Mouse (Mus musculus): ENCODE data around the gene Itpripl1. TPM values are rescaled to one million over a fixed set of nuclear protein-coding genes. Genes with fewer than 3 reads are reported as not detected.
"Not testable (repeated sequence)": the region's sequence is repeated elsewhere in the genome, so short reads cannot be mapped to it uniquely, and the experiment has no call there.

The Itpripl1 gene
- total RNA-seq, 2 experiments from 2014 or later, result 2.6 to 2.9 TPM

- no peak for DNase-seq (ENCODE audit: extremely low spot score in 1 of 2, low spot score in 2 of 2)
- intact Hi-C loops (cut with DNase I), result no loop called here
- H3K27ac ChIP-seq, result no peak overlapping the region
- no peak for TF ChIP-seq CTCF (IDR thresholded peaks at IDR 0.05)
- no peak overlapping the region for H3K4me3 ChIP-seq
These were observed 5.3 kb downstream of the Itpripl1 start for GRCm38 (mm10) chr2:127137838-127138420.

GRCm38 (mm10) chr2:127136979-127137378 lies 6.3 kb downstream of the Itpripl1 start:
- Histone ChIP-seq H3K27ac (peak overlapping the region; percentile 19; the same call in 1 of the 2 replicates), H3K4me3 (no peak overlapping the region)
- no peak for TF ChIP-seq CTCF (IDR thresholded peaks at IDR 0.05)
- no peak for DNase-seq (ENCODE audit: extremely low spot score in 1 of 2, low spot score in 2 of 2)
- intact Hi-C loops (cut with DNase I), result no loop called here

GRCm38 (mm10) chr2:127135255-127135654 lies 8.0 kb downstream of the Itpripl1 start:
- intact Hi-C loops (cut with DNase I), result not testable (repeated sequence)

GRCm38 (mm10) chr2:127133621-127134461 lies 9.4 kb downstream of the Itpripl1 start, which contains the start of gene Ncaph:
Gene Ncaph, minus strand, starts transcription at chr2:127133954.
- intact Hi-C loops (cut with DNase I), result no loop called here
- Histone ChIP-seq H3K27ac (peak within 1 kb of the TSS; percentile 80), H3K4me3 (peak within 1 kb of the TSS; percentile 76)
- DNase-seq (ENCODE audit: extremely low spot score in 1 of 2, low spot score in 2 of 2), result peak; percentile 89 to 93
- TF ChIP-seq CTCF (IDR thresholded peaks at IDR 0.05), result no peak

More at GRCm38 (mm10) chr2:127135255-127135654, 8.0 kb downstream of the Itpripl1 start:
- H3K27ac ChIP-seq; DNase-seq (ENCODE audit: extremely low spot score in 1 of 2, low spot score in 2 of 2); H3K4me3 ChIP-seq: not testable (repeated sequence)

GRCm38 (mm10) chr2:127131353-127131752 lies 11.9 kb downstream of the Itpripl1 start:
- no peak for TF ChIP-seq CTCF (IDR thresholded peaks at IDR 0.05)
- DNase-seq (ENCODE audit: extremely low spot score in 1 of 2, low spot score in 2 of 2), result no peak
- H3K27ac ChIP-seq, result no peak overlapping the region
- intact Hi-C loops (cut with DNase I), result no loop called here
- H3K4me3 ChIP-seq, result no peak overlapping the region

GRCm38 (mm10) chr2:127128926-127129325 lies 14.3 kb downstream of the Itpripl1 start:
- DNase-seq (ENCODE audit: extremely low spot score in 1 of 2, low spot score in 2 of 2), result no peak
- TF ChIP-seq CTCF (IDR thresholded peaks at IDR 0.05), result no peak
- Histone ChIP-seq H3K27ac (no peak overlapping the region), H3K4me3 (no peak overlapping the region)
- intact Hi-C loops (cut with DNase I), result no loop called here

GRCm38 (mm10) chr2:127121591-127122235 lies 21.5 kb downstream of the Itpripl1 start:
- intact Hi-C loops (cut with DNase I), result no loop called here
- no peak for DNase-seq (ENCODE audit: extremely low spot score in 1 of 2, low spot score in 2 of 2)
- no peak overlapping the region for H3K4me3 ChIP-seq
- no peak for TF ChIP-seq CTCF (IDR thresholded peaks at IDR 0.05)
- no peak overlapping the region; the same call in 1 of the 2 replicates for H3K27ac ChIP-seq

GRCm38 (mm10) chr2:127108986-127109385 lies 34.3 kb downstream of the Itpripl1 start:
- TF ChIP-seq CTCF (IDR thresholded peaks at IDR 0.05), result no peak
- intact Hi-C loops (cut with DNase I), result no loop called here
- Histone ChIP-seq H3K27ac (no peak overlapping the region), H3K4me3 (no peak overlapping the region)
- no peak for DNase-seq (ENCODE audit: extremely low spot score in 1 of 2, low spot score in 2 of 2)

- H3K27ac ChIP-seq, result no peak overlapping the region
- intact Hi-C loops (cut with DNase I), result loop anchor here (10.0 kb wide), 1 partner anchor 113 kb away; the partner anchor contains the start of genes 1810024B03Rik and Snrnp200
- H3K4me3 ChIP-seq, result no peak overlapping the region
- no peak for TF ChIP-seq CTCF (IDR thresholded peaks at IDR 0.05)
- DNase-seq (ENCODE audit: extremely low spot score in 1 of 2, low spot score in 2 of 2), result no peak
These were observed 51.2 kb downstream of the Itpripl1 start for GRCm38 (mm10) chr2:127092000-127092399.

- not testable (repeated sequence) for H3K27ac ChIP-seq; H3K4me3 ChIP-seq; DNase-seq (ENCODE audit: extremely low spot score in 1 of 2, low spot score in 2 of 2)
- intact Hi-C loops (cut with DNase I), result loop anchor here (10.0 kb wide), 1 partner anchor 115 kb away; the partner anchor contains the start of genes 1810024B03Rik and Snrnp200
These were observed 53.1 kb downstream of the Itpripl1 start for GRCm38 (mm10) chr2:127090151-127090550.

Other genes starting within 250 kb of the Itpripl1 start
- gene Sppl2a, start 210.2 kb downstream of the Itpripl1 start, total RNA-seq (2021), result 10 to 100 TPM; 24.9 to 26.1 TPM
- gene Ap4e1, start 134.7 kb downstream of the Itpripl1 start, total RNA-seq (2021), result 10 to 100 TPM; 11.9 to 14.1 TPM
- gene Blvra, start 72.8 kb downstream of the Itpripl1 start, total RNA-seq (2021), result 10 to 100 TPM; 25.2 to 27.7 TPM
- gene Ncaph, start 9.5 kb downstream of the Itpripl1 start, total RNA-seq (2021), result 1 to 10 TPM; 1.1 to 1.6 TPM
- gene 1810024B03Rik, start 64.8 kb upstream of the Itpripl1 start, total RNA-seq (2021), result under 1 TPM; 0.66 to 0.94 TPM
- gene Snrnp200, start 64.9 kb upstream of the Itpripl1 start, total RNA-seq (2021), result 10 to 100 TPM; 87.1 to 94.9 TPM
- gene Ciao1, start 104.4 kb upstream of the Itpripl1 start, total RNA-seq (2021), result 10 to 100 TPM; 72.6 to 75.7 TPM
- 10 to 100 TPM; 75.5 to 76.9 TPM for gene Tmem127, start 104.5 kb upstream of the Itpripl1 start, total RNA-seq (2021)
- gene Stard7, start 126.8 kb upstream of the Itpripl1 start, total RNA-seq (2021), result 100 to 1,000 TPM in 1 of 2 experiments, 10 to 100 TPM in 1; 98.6 to 114 TPM
- 1 to 10 TPM; 2.4 to 3.5 TPM for gene Dusp2, start 192.7 kb upstream of the Itpripl1 start, total RNA-seq (2021)
- gene Astl, start 195.2 kb upstream of the Itpripl1 start, total RNA-seq (2021), result not detected
- gene Adra2b, start 219.8 kb upstream of the Itpripl1 start, total RNA-seq (2021), result under 1 TPM; 0.32 to 0.54 TPM

Data from left cerebral cortex, adult 2 months (tissue).